Mouse (Mus musculus) embryonic facial prominence, embryonic 13.5 days (tissue): ENCODE measurements at regions not wholly inside any gene's neighbourhood (a gene's known extent, or its start where the extent isn't known, plus 50 kb on each side); places are given as distances from the start of the nearest gene placed in this dataset.
"Not testable (repeated sequence)": the region's sequence is repeated elsewhere in the genome, so short reads cannot be mapped to it uniquely, and the experiment has no call there.

ENCODE experiments used
- ATAC-seq: fragments of 200-750 bp; cut with Nextera tagmentation; 2 replicates; pipeline ENCODE4 v1.8.0; 2017; ENCODE audit warnings: low read depth; ENCODE audit not compliant: insufficient number of reproducible peaks, insufficient read depth, low FRiP score, low TSS enrichment
- H3K27ac ChIP-seq: fragments of 300-500 bp; sonication (generic); 2 replicates; pipeline ENCODE4 v1.5.1; 2015; ENCODE audit warnings: moderate library complexity, mild to moderate bottlenecking, inconsistent platforms
- H3K27me3 ChIP-seq: fragments of 300-500 bp; sonication (generic); 2 replicates; pipeline ENCODE4 v1.6.1; 2015; ENCODE audit warnings: mild to moderate bottlenecking, inconsistent platforms
- H3K36me3 ChIP-seq: fragments of 300-500 bp; sonication (generic); 2 replicates; pipeline ENCODE4 v1.6.1; 2015; ENCODE audit warnings: mild to moderate bottlenecking, inconsistent platforms
- H3K4me1 ChIP-seq: fragments of 300-500 bp; sonication (generic); 2 replicates; pipeline ENCODE4 v1.6.1; 2015; ENCODE audit warnings: inconsistent platforms
- H3K4me2 ChIP-seq: fragments of 300-500 bp; sonication (generic); 2 replicates; pipeline ENCODE4 v1.6.1; 2015; ENCODE audit warnings: moderate library complexity, mild to moderate bottlenecking, inconsistent platforms
- H3K4me3 ChIP-seq: fragments of 300-500 bp; sonication (generic); 2 replicates; pipeline ENCODE4 v1.5.1; 2015; ENCODE audit warnings: mild to moderate bottlenecking, inconsistent platforms
- H3K9ac ChIP-seq: fragments of 300-500 bp; sonication (generic); 2 replicates; pipeline ENCODE4 v1.6.1; 2015; ENCODE audit warnings: mild to moderate bottlenecking, inconsistent platforms
- H3K9me3 ChIP-seq: fragments of 300-500 bp; sonication (generic); 2 replicates; pipeline ENCODE4 v1.6.1; 2016; ENCODE audit warnings: inconsistent platforms
- WGBS: fragments of 180-500 bp; shearing (Covaris S2); methylation state at CpG from one replicate; pipeline ENCODE4 v1.1.7; 2015; ENCODE audit warnings: mixed read lengths; 5-methylcytosine and 5-hydroxymethylcytosine counted together

DNA sequence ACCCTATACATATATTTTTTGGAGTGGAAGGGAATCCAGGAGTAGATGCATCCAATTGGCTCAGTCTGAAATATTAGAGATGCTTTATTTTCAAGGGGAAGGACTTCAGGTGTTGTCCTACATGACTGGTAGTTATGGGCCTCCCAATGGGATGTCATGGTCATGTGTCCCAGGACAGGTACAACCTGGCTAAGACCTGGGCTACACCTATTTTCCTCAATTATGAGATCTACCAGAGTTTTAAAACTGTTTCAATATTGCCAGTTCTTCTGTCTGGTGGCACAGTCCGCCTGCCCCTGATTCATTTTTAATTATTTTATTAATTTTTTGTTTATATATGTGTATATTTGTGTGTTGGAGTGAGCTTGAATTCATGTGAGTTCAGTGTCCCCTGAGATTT lies 481.6 kb upstream of the 9530002B09Rik start:
- not testable (repeated sequence) for H3K27me3 ChIP-seq, H3K27ac ChIP-seq, H3K4me3 ChIP-seq, H3K36me3 ChIP-seq, H3K4me1 ChIP-seq, H3K9ac ChIP-seq, H3K4me2 ChIP-seq
- peaks cover 25% of the 10 kb centered on the region for H3K9me3 ChIP-seq
- ATAC-seq = 0 out of 2 replicates have a peak, but pooled peaks have one; percentile 53
- WGBS = 49% methylated on average over 1 of the region's 1 CpGs

DNA sequence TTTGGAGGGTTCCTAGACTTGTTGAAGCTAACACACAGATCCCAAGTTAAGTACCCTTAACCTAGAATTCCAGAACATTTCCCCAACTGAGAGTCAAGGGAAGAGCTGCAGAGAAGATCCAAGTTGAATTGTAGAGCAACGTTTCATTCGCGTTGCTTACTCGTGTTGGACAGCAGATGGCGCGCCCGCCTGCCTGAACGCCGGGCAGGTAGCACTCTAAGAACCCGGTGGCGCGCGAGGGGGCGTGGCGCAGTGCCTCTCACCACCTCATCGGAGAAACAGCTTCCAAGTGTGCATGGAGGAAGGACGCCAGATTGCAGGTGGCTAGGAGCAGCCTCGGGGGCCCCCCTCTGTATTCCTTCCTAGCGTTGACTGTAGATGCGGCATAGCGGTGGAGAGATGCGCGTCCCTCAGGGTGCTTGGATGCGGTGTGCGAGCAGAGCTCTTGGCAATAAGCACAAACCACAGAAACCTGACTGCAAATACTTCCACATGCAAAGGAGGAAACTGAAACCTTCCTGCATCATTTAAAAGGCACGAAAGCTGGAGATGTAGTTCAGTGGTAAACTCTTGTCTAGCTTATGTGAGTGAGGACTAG lies 440.8 kb upstream of the 9530002B09Rik start:
- no CpG with 5 or more reads among the region's 26 CpGs for WGBS
- not testable (repeated sequence) for H3K9ac ChIP-seq, H3K36me3 ChIP-seq, ATAC-seq, H3K4me2 ChIP-seq, H3K4me3 ChIP-seq, H3K27me3 ChIP-seq, H3K4me1 ChIP-seq, H3K27ac ChIP-seq, H3K9me3 ChIP-seq
